Mouse (Mus musculus): ENCODE data around the gene Stum. TPM values are rescaled to one million over a fixed set of nuclear protein-coding genes. Genes with fewer than 3 reads are reported as not detected.
A peak's percentile ranks its signal among the peaks of the same experiment; 100 is the strongest.

Stum gene
- polyA plus RNA-seq, 1 experiment from 2014 or later = 0.22 TPM

- DNase-seq (ENCODE audit: low spot score) = no peak
Observed at GRCm38 (mm10) chr1:180429819-180430218, 53.5 kb downstream of the Stum start.

DNA sequence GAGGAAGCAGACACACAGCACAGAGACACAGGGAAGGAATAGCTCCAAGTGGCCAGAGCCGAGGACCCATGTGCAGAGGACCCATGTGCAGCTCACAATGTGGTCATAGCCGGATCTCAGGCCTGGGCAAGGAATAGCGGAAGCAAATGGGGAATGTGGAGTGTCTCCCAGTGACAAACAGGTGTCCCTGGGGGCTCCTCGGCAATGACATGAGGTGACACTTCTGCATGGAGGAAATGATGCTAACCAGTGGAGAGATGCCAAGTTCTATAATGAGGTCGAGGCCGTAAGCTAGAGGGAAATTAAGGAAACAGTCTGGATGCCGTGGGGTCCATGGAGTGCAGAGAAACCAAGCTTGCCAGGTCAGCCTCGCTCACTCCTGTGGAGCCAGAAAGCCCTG is 54.4 kb downstream of the Stum start:
- no peak for DNase-seq (ENCODE audit: low spot score)

DNA sequence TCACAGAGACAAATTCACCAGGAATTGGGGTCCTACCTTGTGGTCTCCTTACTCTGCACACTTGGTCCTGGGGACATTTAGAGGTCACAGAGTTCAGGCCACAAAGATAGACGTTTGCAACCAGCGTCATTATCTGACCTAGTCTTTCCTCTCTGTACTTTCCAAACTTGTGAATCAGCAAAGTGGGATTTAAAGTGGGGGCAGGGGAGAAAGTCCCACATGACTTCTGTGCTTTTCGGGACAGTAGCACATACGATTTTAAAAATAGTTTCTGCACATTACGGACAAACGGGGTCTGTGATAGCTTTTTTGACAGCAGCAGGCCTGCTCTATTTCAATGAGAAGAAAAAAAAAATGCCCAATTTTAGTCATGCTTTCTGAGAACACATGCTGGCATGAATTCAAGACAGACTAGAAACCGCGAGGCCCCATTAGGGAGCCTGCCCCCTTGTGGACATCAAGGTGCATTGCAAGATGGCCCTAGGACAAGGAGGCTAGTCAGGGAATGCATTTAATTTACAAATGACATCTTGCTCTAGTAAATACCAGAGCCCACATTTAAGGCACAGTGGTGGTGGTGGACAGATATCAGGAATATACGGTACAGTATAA is 55.1 kb downstream of the Stum start:
- DNase-seq (ENCODE audit: low spot score) = peak; percentile 70

DNA sequence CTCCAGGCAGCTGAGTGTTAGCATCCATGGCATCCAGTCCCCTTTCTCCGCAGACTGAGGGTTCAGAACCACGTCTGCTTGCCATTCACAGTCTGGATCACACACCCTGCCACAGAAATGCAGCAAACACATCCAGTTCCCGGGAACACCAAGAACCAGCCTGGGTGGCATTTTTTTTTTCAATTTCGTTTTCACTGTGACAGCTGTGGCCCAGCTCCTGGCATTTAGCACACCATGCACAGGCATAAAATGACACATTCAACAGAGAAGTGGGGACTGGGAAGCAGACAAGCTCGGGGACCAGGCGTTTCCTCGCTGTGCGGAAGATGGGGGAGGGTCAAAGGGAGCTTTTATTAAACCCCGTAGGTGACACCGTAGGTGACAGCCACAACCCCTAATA is 55.6 kb downstream of the Stum start:
- no peak for DNase-seq (ENCODE audit: low spot score)

DNA sequence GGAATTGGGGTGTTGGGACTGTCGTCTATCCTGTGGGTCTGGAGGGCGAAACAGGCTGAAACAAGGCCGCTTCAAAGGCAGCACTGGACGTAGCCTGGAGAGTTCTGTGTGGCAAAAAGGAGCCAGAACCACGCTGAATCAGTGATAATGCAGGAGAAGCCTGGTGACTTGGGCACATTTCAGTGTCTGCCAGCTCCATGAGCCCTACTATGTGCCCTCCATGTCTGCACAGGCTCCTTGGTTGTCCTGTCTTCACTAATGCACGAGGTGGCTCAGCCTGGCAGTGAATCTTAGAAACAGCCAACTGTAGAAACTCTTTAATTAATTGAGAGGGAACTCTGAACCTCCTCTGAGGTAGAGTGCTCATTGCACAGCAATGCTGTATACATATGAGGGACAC is 56.9 kb downstream of the Stum start:
- no peak for DNase-seq (ENCODE audit: low spot score)

DNA sequence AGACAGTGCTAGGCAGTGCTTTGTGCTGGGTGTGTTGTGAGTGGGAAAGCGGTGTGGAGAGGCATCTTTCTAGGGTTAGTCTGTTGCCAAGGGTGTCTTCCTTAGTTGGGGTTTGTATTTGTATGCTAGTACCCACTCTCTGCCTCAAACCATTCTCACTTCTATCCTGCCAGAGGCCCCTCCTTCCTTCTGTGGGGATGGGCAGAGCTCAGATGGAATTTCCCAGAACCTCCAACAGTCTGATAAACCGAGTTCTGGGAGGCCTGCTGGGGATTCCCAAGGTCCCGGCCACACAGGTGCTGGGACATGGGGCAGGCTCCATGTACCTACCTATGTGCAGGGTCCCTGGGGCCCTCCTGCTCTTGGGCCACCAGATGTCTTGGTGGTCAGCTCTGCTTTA is 59.4 kb downstream of the Stum start:
- no peak for DNase-seq (ENCODE audit: low spot score)

- DNase-seq (ENCODE audit: low spot score) = peak; percentile 49
Observed at GRCm38 (mm10) chr1:180423008-180423639, 60.2 kb downstream of the Stum start.

- DNase-seq (ENCODE audit: low spot score) = peak; percentile 74
Observed at GRCm38 (mm10) chr1:180422076-180422828, 61.1 kb downstream of the Stum start.

GRCm38 (mm10) chr1:180421165-180421909 is 62.0 kb downstream of the Stum start:
- DNase-seq (ENCODE audit: low spot score) = no peak

GRCm38 (mm10) chr1:180420496-180421164 is 62.7 kb downstream of the Stum start:
- no peak for DNase-seq (ENCODE audit: low spot score)

DNA sequence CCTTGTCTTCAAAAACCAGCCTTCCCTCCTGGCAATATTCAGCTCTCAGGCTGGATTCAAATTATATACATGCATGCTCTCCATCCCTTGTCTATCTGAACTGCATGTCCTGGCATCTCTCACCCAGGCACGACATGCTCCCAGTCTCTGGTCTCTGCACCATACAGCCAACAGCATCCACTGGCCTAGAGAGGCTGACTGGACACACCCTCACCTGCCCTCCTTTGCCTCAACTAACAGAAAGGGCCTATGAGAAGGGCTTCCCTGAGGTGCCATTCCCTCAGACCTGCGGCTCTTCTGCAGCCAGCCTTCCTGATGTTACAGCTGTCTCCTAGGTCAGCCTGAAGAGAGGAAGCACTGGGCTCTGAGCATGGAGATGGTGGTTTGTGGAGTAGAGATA is 64.2 kb downstream of the Stum start:
- no peak for DNase-seq (ENCODE audit: low spot score)

DNA sequence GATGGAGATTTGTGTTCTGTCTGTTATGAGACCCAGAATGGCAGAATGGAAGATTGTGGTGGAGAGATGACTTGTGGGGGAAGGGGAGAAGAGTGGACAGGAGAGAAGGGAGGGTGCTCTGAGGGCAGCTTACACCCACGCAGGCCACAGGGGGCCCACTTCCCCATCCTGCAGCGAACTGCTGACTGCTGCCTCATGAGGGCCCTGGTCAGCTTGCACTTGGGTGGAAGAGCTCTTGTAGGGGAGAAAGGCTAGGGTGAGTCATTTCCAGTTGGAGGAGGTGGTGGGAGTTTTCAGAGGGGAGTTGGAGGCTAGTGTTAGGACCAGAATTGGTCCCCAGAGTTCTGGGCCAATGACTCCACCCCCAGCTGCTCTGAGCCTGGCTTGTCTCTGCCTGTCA is 66.2 kb downstream of the Stum start:
- no peak for DNase-seq (ENCODE audit: low spot score)

DNA sequence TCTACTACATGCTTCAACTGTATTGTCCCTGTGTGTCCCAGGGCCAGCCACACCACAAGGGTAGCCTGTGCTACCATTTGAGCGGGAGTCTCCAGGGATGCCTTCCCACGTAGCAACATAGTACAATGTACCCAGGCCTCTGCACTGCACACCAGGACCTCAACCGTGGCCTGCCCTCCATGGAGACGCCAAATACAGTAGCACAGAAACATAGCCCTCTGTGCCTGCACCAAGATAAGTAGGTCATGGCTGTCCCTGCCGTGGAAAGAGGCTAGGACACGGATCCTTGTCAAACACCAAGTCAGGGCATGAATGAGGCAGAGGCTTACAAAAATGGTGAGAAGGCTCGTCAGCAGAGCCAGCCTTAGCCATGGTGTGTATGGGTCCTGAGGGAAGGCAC is 67.5 kb downstream of the Stum start:
- DNase-seq (ENCODE audit: low spot score) = no peak

DNA sequence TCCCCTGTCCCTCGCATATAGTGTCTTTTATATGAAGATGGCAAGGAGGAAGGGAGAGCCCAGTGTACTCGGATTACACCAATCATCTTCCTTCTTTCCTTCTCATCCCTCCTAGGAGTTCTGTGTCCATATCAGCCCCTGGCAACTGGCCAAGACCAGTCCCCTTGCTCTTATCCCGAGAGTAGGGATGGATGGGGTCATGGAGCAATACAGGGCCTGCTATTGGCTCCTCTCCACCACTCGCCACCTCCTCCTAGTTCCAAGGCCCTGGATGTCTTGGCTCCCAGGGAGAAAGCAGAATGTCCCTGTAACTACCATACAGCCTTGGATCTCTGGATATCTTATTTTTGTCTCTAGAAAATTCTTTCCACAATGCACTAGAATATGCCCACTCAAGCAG is 68.2 kb downstream of the Stum start:
- no peak for DNase-seq (ENCODE audit: low spot score)

GRCm38 (mm10) chr1:180410306-180410705 is 73.0 kb downstream of the Stum start:
- DNase-seq (ENCODE audit: low spot score) = no peak

GRCm38 (mm10) chr1:180409771-180410170 is 73.5 kb downstream of the Stum start:
- DNase-seq (ENCODE audit: low spot score) = no peak

DNA sequence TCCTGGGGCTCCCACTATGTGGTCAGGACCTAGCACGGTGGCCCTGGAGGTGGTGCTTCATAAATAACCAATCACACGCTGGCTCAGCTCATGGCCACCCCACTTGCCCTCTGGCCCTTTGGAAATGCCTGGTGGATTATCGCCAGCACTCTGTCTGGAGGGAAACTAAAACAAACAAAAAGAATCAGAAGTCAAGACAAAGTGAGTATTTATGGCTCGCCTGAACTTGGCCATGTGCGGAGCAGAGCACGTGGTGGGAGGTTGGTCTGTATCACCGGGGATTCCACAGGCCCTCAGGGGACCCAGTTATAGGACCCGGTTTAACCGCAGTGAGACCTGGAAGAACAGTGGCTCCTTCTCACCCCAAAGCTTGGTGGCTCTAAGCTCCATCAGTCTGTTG is 74.5 kb downstream of the Stum start:
- DNase-seq (ENCODE audit: low spot score) = no peak

GRCm38 (mm10) chr1:180407727-180408719 is 75.3 kb downstream of the Stum start:
- no peak for DNase-seq (ENCODE audit: low spot score)

GRCm38 (mm10) chr1:180407171-180407671 is 76.1 kb downstream of the Stum start:
- DNase-seq (ENCODE audit: low spot score) = peak; percentile 84

Data from thymus, postnatal 0 days (tissue).